Mouse (Mus musculus) erythroblast, embryonic 14.5 days (primary cell): ENCODE data around the gene Mbd5.

Experiments used
- GATA1 ChIP-seq: IDR thresholded peaks from 2 replicates; pipeline ENCODE4 v1.6.1; 2012; ENCODE audit warnings: low read length, inconsistent platforms, mixed read lengths
- TAL1 ChIP-seq: IDR thresholded peaks from 3 replicates; pipeline ENCODE4 v1.6.1; 2012; ENCODE audit warnings: low read length, inconsistent platforms, mixed read lengths

DNA sequence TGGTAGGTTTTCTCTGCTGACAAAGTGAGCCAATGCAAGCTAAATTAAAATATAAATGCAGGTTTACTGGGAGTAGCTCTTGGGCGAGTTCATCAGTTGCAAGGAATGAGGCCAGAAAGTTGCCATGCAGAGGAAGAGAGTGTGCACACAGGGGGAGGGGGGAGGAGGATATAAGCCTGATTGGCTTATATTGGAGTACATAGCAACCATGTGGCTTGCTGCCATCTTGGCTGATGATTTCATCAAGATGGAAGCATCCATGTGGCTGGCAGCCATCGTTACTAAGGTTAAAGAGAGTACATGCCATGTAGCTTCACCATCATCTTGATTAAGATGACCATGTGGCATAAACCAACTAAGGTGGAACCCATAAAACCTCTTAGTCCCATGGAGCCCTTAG, 395.0 kb downstream of the Mbd5 start:
- TF ChIP-seq GATA1 (no peak), TAL1 (no peak)
